Mouse (Mus musculus): ENCODE data around the gene Pkp2. TPM values are rescaled to one million over a fixed set of nuclear protein-coding genes. Genes with fewer than 3 reads are reported as not detected.
A peak's percentile ranks its signal among the peaks of the same experiment; 100 is the strongest.

The Pkp2 gene
- polyA plus RNA-seq, 1 experiment from 2014 or later, result 66.8 TPM

- no peak overlapping the region for H3K27ac ChIP-seq
- H3K4me3 ChIP-seq, result no peak overlapping the region
- peaks cover 3% of the 10 kb centered on the region; the same call in 1 of the 2 replicates for H3K4me1 ChIP-seq
- H3K9me3 ChIP-seq, result no peaks in the 10 kb centered on the region
- H3K36me3 ChIP-seq, result peaks cover 58% of the 10 kb centered on the region
- DNase-seq (ENCODE audit: low spot score), result no peak
- 81% methylated on average over 6 of the region's 6 CpGs for WGBS
- H3K27me3 ChIP-seq (ENCODE audit: insufficient read depth, poor library complexity, severe bottlenecking), result no peaks in the 10 kb centered on the region
Measured at GRCm38 (mm10) chr16:16273752-16274151, 60.6 kb downstream of the Pkp2 start.

GRCm38 (mm10) chr16:16302369-16303137 is 89.4 kb downstream of the Pkp2 start, which contains the start of gene Yars2:
Gene Yars2 (plus strand): TSS chr16:16302965.
- no peaks in the 10 kb centered on the region for H3K27me3 ChIP-seq (ENCODE audit: insufficient read depth, poor library complexity, severe bottlenecking)
- DNase-seq (ENCODE audit: low spot score), result peak; percentile 95
- under 1% methylated on average over 50 of the region's 50 CpGs for WGBS

GRCm38 (mm10) chr16:16303138-16303827 is 90.2 kb downstream of the Pkp2 start:
- Histone ChIP-seq H3K27ac (peak overlapping the region; percentile 97), H3K4me3 (peak overlapping the region; percentile 80), H3K36me3 (peaks cover 23% of the 10 kb centered on the region), H3K27me3 (ENCODE audit: insufficient read depth, poor library complexity, severe bottlenecking) (no peaks in the 10 kb centered on the region), H3K9me3 (no peaks in the 10 kb centered on the region), H3K4me1 (peaks cover 7% of the 10 kb centered on the region; the same call in 1 of the 2 replicates)
- under 1% methylated on average over 61 of the region's 61 CpGs for WGBS
- peak; percentile 83 for DNase-seq (ENCODE audit: low spot score)

More at GRCm38 (mm10) chr16:16302369-16303137, 89.4 kb downstream of the Pkp2 start, which contains the start of gene Yars2:
- H3K27ac ChIP-seq, result peak within 1 kb of the TSS; percentile 97
- peak within 1 kb of the TSS; percentile 80 for H3K4me3 ChIP-seq
- peaks cover 7% of the 10 kb centered on the region; the same call in 1 of the 2 replicates for H3K4me1 ChIP-seq
- H3K9me3 ChIP-seq, result no peaks in the 10 kb centered on the region
- peaks cover 17% of the 10 kb centered on the region for H3K36me3 ChIP-seq

GRCm38 (mm10) chr16:16303888-16304287 is 90.8 kb downstream of the Pkp2 start:
- Histone ChIP-seq H3K27ac (peak overlapping the region; percentile 97; the same call in 1 of the 2 replicates), H3K4me3 (peak overlapping the region; percentile 80), H3K36me3 (peaks cover 26% of the 10 kb centered on the region), H3K4me1 (peaks cover 7% of the 10 kb centered on the region; the same call in 1 of the 2 replicates), H3K9me3 (no peaks in the 10 kb centered on the region), H3K27me3 (ENCODE audit: insufficient read depth, poor library complexity, severe bottlenecking) (no peaks in the 10 kb centered on the region)
- WGBS, result 17% methylated on average over 7 of the region's 7 CpGs
- no peak for DNase-seq (ENCODE audit: low spot score)

- no peaks in the 10 kb centered on the region for H3K4me1 ChIP-seq
- no peak overlapping the region for H3K4me3 ChIP-seq
- no peak overlapping the region for H3K27ac ChIP-seq
- DNase-seq (ENCODE audit: low spot score), result no peak
- no peaks in the 10 kb centered on the region for H3K27me3 ChIP-seq (ENCODE audit: insufficient read depth, poor library complexity, severe bottlenecking)
- 82% methylated on average over 5 of the region's 5 CpGs for WGBS
- peaks cover 83% of the 10 kb centered on the region for H3K36me3 ChIP-seq
- H3K9me3 ChIP-seq, result no peaks in the 10 kb centered on the region
Measured at GRCm38 (mm10) chr16:16311319-16311718, 98.2 kb downstream of the Pkp2 start.

Other genes with a start within 250 kb of the Pkp2 start
- 44.5 and 53.1 TPM in 2 replicates for gene Yars2, start 89.6 kb downstream of the Pkp2 start, polyA plus RNA-seq (2016; fragmentation: Nextera tagmentation; extraction: Ambion mirVana)
- 67.2 and 74.6 TPM in 2 replicates for gene Dnm1l, start 145.6 kb downstream of the Pkp2 start, polyA plus RNA-seq (2016; fragmentation: Nextera tagmentation; extraction: Ambion mirVana)

All from heart, embryonic 10.5 days (tissue).